Mouse (Mus musculus) embryo, embryonic 11 days (tissue): ENCODE results near the gene Ddah1.

ENCODE experiments used
- DNase-seq: peaks from one replicate; pipeline ENCODE4 v3.0.0-alpha.2; 2015

The Ddah1 gene

GRCm38 (mm10) chr3:145820938-145821337 lies 62.5 kb downstream of the Ddah1 start:
- no peak for DNase-seq

DNA sequence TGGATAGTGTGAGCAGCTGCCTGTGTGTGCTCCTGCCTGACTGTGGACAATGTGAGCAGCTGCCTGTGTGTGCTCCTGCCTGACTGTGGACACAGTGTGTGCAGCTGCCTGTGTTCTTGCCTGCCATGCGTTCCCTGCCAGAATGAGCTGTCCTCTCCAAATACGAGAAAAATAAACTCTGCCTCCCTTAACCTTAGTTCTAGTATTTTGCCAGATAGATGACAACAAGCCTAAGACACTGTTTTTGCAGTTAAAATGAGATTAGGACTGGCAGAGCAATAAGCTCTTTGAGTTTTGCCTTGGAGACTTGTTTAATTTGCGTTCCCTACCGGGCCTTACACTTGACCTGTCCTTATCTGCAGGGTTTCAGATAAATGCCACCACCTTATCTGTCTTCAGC lies 63.7 kb downstream of the Ddah1 start:
- no peak for DNase-seq

DNA sequence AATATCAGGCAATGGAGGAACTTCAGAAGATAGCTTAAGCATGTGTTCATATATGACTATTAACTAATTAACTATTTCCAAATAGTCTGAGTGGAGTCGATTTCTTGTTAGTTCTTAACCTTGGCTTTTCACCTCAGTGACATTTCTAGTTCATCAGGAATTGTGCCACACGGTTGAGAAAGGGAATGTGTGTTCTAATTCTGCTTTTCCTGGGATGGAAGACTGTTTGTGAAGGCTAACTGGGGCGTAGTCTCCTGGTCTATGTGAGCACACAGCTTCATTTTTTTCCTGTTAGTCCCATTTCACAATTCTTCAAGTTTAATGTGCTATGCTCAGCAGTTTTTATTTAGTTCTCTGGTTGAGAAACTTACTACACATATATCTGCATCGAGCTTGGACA lies 65.2 kb downstream of the Ddah1 start:
- DNase-seq, result no peak

DNA sequence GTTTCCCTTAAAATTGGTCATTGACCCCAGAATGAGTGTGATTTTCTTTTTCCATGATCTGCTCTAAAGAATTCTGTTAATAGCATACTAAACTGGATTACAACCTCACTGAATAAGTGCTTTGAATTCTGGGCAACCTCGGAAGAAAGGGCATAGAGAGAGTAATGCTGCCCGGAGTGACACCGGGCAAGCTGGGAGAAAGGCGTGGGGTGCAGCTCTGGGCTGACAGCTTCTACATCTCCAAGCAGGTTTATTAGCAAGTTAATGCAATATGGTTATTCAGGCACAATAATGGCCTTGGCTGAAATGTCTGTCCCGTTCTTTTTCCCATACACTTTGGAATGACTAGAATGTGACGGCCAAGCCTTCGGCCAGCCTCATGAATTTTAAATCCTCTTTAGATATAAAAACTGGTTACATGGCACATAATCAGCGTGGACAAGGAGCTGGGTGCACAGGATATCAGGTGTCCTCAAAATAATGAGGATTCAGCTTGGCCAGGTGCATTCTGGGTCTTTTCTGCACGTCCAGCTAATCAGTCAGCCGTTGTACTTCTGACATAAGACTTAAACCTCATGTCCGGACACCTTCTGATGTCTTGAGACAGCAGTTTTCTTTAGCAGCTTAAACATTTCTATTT lies 67.1 kb downstream of the Ddah1 start:
- peak; percentile 24 for DNase-seq

- peak; percentile 74 for DNase-seq
Measured at GRCm38 (mm10) chr3:145827191-145828045, 68.9 kb downstream of the Ddah1 start.

DNA sequence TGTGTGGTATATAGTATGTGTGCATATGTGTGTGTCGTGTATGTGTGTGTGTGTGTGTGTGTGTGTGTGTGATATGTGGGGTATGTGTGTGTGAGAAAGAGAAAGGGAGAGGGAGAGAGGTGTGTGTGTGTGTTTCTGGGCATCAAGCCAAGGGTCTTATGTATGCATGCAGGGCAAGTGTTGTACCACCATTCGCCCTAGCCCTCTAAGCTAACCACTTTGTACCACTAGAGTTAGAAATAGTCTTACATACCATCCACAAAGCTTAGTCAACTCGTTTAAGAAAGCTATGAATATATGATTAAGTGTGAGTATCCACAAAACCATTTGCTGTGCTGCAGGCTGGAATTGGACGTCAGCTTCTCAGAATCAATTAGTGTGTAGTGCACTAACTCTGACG lies 70.4 kb downstream of the Ddah1 start:
- DNase-seq, result no peak

- DNase-seq, result peak; percentile 43
Measured at GRCm38 (mm10) chr3:145833948-145834538, 75.6 kb downstream of the Ddah1 start.

- DNase-seq, result no peak
Measured at GRCm38 (mm10) chr3:145838281-145838680, 79.8 kb downstream of the Ddah1 start.

DNA sequence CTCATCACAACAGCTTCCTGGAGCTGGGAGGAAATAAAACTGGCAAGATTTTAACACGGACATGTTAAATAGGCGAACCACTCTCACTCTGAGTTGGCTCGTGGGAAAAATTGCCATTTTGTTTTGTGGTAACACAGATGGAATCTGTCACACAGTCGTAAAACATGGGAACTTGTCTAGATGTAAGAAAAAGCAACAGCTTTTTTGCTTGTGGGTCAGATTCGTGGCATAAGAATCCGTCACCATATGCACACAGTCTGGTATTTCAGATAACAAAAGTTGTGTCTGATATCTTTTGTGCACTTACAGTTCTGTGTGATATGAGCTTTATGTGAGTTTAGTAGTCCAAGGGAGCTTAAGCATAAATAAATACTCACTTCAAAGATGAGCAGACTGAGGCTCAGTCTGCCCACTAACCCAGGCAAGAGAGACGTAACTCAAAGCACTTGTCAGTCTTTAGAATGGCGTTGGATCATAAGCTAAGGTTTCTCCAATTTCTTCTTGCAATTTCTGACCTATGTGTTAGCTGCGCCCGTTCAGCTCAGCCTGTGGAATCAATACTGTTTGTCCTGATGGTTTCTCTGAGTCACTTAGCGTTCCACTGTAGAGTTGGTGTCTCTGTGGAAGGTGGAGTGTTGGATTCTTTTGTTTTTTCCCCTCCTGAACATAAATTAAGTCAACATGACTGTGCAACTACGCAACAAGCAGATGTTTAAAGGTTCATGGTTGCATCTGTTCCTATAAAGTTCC lies 83.7 kb downstream of the Ddah1 start:
- no peak for DNase-seq

DNA sequence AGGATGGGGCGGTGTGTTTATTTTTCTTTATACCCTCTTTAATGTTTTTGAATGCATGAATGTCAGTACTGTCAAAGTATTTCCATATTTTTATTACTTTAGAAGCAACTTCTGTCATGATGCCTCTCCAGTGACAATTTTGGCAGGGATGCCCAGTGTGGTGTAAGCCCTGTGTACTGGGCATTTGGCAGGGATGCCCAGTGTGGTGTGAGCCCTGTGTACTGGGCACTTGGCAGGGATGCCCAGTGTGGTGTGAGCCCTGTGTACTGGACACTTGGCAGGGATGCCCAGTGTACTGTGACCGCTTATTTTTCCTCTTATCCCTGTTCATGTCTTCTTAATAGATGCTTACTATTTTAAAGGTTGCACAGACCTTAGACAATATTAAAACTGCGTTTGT lies 85.4 kb downstream of the Ddah1 start:
- DNase-seq, result no peak

- no peak for DNase-seq
Measured at GRCm38 (mm10) chr3:145844891-145845290, 86.4 kb downstream of the Ddah1 start.

GRCm38 (mm10) chr3:145846255-145846654 lies 87.8 kb downstream of the Ddah1 start:
- no peak for DNase-seq

DNA sequence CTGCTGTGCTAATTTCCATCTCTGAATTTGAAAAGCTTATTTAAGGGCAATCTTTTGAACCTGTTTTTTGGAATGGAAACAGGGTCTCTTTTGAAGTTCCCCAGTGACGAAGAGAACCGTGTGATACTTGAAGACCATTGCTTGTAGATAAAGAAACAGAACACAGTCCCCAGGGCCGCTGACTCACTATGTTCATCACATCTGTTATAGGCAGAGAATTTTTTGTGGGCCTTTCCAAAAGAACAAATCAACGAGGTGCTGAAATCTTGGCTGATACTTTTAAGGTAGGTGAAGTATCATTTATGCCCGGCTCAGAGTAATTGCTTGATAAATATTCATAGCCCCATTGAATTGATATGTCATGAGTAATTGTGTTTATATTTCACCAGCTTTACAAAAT lies 93.6 kb downstream of the Ddah1 start:
- no peak for DNase-seq

DNA sequence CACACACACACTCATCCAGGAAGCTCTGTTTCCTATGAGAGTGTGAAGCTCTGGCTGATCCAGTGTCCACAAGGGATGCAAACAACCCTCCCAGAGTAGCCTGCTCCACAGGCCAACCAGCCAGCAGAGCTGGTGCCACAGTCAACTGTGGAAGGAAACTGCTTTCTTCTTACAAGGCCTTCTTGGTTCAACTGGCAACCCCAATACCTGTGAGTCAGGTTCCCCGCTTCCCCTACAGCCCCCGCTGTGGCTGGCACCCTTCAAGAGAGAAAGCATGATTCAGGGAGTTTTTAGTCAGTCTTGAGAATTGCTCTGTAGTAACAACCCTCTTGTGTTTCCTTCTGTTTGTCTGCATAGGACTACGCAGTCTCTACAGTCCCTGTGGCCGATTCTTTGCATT lies 94.3 kb downstream of the Ddah1 start:
- DNase-seq, result no peak

DNA sequence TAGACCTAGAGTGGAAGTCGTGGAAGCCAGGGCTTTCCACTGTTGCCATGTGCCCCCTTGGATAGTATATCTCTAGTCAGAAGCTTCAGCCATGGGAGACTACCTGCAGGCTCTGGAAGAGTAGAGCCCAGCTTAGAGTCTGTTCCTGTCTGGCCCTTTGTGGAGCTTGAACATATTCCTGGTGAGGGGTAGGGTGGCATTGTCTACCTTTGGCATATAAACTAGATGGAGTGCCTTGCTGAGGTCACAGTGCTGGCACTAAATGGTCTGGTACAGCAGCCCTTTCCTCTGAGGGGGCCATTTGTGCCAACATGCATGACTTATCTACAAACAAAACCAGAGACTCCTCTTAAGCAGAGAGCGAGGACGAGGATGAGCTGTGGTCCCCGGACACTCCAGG lies 95.2 kb downstream of the Ddah1 start:
- no peak for DNase-seq

- DNase-seq, result peak; percentile 15
Measured at GRCm38 (mm10) chr3:145854427-145854826, 96.0 kb downstream of the Ddah1 start.

- no peak for DNase-seq
Measured at GRCm38 (mm10) chr3:145855299-145855698, 96.8 kb downstream of the Ddah1 start.

DNA sequence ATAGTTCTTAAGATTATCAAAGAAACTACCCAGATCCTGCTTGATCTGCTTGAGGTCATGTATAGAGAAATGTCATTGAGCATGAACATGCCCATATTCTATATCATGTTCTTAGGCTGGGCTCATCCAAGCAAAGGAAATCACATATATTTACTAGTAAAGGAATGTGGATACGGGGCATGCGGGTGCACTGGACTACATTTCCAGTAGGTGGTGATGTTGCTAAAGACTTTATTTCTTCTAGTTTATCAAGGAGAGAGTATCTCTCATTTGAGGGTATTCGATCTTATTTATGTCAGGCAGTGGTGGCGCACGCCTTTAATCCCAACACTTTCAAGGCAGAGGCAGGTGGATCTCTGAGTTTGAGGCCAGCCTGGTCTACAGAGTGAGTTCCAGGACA lies 99.9 kb downstream of the Ddah1 start:
- no peak for DNase-seq

DNA sequence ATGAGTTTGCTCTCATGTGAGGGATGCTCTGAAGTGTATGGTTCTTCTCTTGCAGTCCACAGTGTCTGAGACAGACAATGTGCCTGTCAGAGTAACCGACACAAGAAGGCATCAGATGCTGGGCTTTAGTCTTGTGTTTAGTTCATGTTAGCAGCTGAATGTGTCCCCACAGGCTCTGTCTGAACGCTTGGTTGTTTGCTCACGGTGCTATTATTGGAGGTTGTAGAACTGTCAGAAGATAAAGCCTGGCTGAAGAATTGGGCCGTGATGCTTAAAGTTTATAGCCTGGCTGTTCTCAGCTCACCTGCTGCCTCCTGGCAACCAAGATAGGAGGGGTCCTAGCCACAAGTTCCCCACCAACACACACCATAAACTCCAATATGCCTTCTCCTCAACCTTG lies 104.0 kb downstream of the Ddah1 start:
- DNase-seq, result no peak

DNA sequence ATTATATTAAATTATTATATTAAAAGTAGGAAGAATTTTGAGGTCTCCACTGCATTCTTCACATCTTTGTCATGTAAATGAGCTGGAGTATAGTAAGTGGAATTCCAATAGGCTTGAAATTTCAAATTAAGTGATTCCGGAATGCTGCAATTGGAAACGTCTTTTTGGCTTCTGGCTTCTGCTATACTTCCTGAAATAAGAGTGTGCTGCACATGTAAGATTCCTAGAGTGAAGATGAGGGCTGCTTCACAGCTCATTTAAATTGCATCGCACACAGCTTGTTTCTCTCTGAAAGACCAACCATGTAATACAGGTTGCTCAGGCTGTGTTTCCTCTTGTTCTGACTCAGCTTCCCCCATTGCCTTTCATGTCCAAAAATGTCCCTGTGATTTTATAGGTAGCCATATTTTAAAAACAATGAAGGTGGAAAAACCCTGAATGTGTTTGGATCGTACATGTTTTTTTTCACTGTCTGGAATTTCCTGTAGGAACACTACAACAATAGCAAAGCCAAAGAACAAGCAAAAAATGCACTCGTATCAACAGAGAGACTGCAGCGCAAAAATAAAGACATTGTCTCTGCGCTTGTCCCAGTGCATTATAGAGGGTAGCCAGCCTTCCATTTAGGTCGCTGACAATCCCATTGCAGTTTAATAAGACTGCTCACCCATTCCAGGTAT lies 105.7 kb downstream of the Ddah1 start:
- DNase-seq, result no peak

GRCm38 (mm10) chr3:145864713-145865233 lies 106.3 kb downstream of the Ddah1 start:
- no peak for DNase-seq

GRCm38 (mm10) chr3:145872680-145873079 lies 114.2 kb downstream of the Ddah1 start:
- DNase-seq, result no peak

GRCm38 (mm10) chr3:145873271-145873670 lies 114.8 kb downstream of the Ddah1 start:
- no peak for DNase-seq
